Mouse (Mus musculus) fat pad, adult 2 months (tissue): ENCODE measurements at regions not wholly inside any gene's neighbourhood (a gene's known extent, or its start where the extent isn't known, plus 50 kb on each side); places are given as distances from the start of the nearest gene placed in this dataset.
A peak's percentile ranks its signal among the peaks of the same experiment; 100 is the strongest.

Experiments
- DNase-seq: peaks from one replicate; pipeline ENCODE4 v3.0.0-alpha.2; 2011; ENCODE audit warnings: low read depth, low spot score; ENCODE audit errors: extremely low read depth

- DNase-seq = no peak
These were observed 139.7 kb downstream of the Ackr3 start for GRCm38 (mm10) chr1:90343492-90343891.

GRCm38 (mm10) chr1:90347032-90347431 lies 143.3 kb downstream of the Ackr3 start:
- DNase-seq = no peak

GRCm38 (mm10) chr1:90349611-90350010 lies 145.8 kb downstream of the Ackr3 start:
- no peak for DNase-seq

GRCm38 (mm10) chr1:90353325-90353724 lies 149.5 kb downstream of the Ackr3 start:
- no peak for DNase-seq

- no peak for DNase-seq
These were observed 152.8 kb downstream of the Ackr3 start for GRCm38 (mm10) chr1:90356567-90356966.

- DNase-seq = no peak
These were observed 153.6 kb downstream of the Ackr3 start for GRCm38 (mm10) chr1:90357391-90357790.

GRCm38 (mm10) chr1:90358971-90359370 lies 155.2 kb downstream of the Ackr3 start:
- DNase-seq = no peak

- DNase-seq = no peak
These were observed 156.3 kb downstream of the Ackr3 start for GRCm38 (mm10) chr1:90360065-90360464.

- DNase-seq = no peak
These were observed 160.7 kb downstream of the Ackr3 start for GRCm38 (mm10) chr1:90364444-90364843.

GRCm38 (mm10) chr1:90368581-90368980 lies 164.8 kb downstream of the Ackr3 start:
- no peak for DNase-seq

- DNase-seq = no peak
These were observed 165.5 kb downstream of the Ackr3 start for GRCm38 (mm10) chr1:90369287-90369686.

- no peak for DNase-seq
These were observed 167.0 kb downstream of the Ackr3 start for GRCm38 (mm10) chr1:90370766-90371165.

GRCm38 (mm10) chr1:90373001-90373400 lies 169.2 kb downstream of the Ackr3 start:
- no peak for DNase-seq

- DNase-seq = no peak
These were observed 170.7 kb downstream of the Ackr3 start for GRCm38 (mm10) chr1:90374517-90374916.

- DNase-seq = peak; percentile 39
These were observed 176.4 kb downstream of the Ackr3 start for GRCm38 (mm10) chr1:90380034-90380705.

- DNase-seq = no peak
These were observed 179.2 kb downstream of the Ackr3 start for GRCm38 (mm10) chr1:90382941-90383470.

GRCm38 (mm10) chr1:90385024-90385423 lies 181.2 kb downstream of the Ackr3 start:
- no peak for DNase-seq

- DNase-seq = no peak
These were observed 183.0 kb downstream of the Ackr3 start for GRCm38 (mm10) chr1:90386792-90387191.

- DNase-seq = no peak
These were observed 186.6 kb downstream of the Ackr3 start for GRCm38 (mm10) chr1:90390422-90390821.

GRCm38 (mm10) chr1:90393861-90394260 lies 190.1 kb downstream of the Ackr3 start:
- DNase-seq = peak; percentile 25

- no peak for DNase-seq
These were observed 191.7 kb downstream of the Ackr3 start for GRCm38 (mm10) chr1:90395331-90396016.

- no peak for DNase-seq
These were observed 192.9 kb downstream of the Ackr3 start for GRCm38 (mm10) chr1:90396660-90397059.
